Mouse (Mus musculus) small intestine, adult 2 months (tissue): ENCODE measurements around the gene Bub1b.

Experiments used
- CTCF ChIP-seq: fragments of 200-500 bp; IDR thresholded peaks from 2 replicates; pipeline ENCODE4 v1.5.1; 2012; ENCODE audit warnings: low read depth, mild to moderate bottlenecking, control low read depth, inconsistent platforms, low read length, moderate library complexity, mixed read lengths; ENCODE audit not compliant: insufficient replicate concordance, insufficient read length; ENCODE audit errors: extremely low read depth
- POLR2A ChIP-seq: fragments of 200-500 bp; IDR thresholded peaks from 2 replicates; pipeline ENCODE4 v1.6.1; 2012; ENCODE audit warnings: low read depth, mild to moderate bottlenecking, control low read depth, inconsistent platforms, low read length, moderate library complexity

GRCm38 (mm10) chr2:118618013-118618412 lies 20.0 kb downstream of the Bub1b start:
- no peak for TF ChIP-seq POLR2A
- TF ChIP-seq CTCF = no peak
